Mouse (Mus musculus) adrenal gland, adult 2 months (tissue): ENCODE results near the gene Plekha7. TPM values are rescaled to one million over a fixed set of nuclear protein-coding genes. Genes with fewer than 3 reads are reported as not detected.
"Not testable (repeated sequence)": the region's sequence is repeated elsewhere in the genome, so short reads cannot be mapped to it uniquely, and the experiment has no call there.

Experiments used
- DNase-seq: peaks from one replicate; pipeline ENCODE4 v3.0.0; 2021
- polyA plus RNA-seq: library from polyadenylated mRNA; depleted of rRNA; stranded (reverse); fragments of >200 nt; gene quantifications from 2 replicates; pipeline ENCODE4 v1.2.3, GENCODE M21; 2012
- total RNA-seq, 2 experiments: library from RNA; stranded (reverse); gene quantifications; 2 replicates each; pipeline ENCODE4 v1.2.3; 2021

The Plekha7 gene
- total and polyA plus RNA-seq, 3 experiments: 10.2 to 22.1 (median 20.7) TPM

DNA sequence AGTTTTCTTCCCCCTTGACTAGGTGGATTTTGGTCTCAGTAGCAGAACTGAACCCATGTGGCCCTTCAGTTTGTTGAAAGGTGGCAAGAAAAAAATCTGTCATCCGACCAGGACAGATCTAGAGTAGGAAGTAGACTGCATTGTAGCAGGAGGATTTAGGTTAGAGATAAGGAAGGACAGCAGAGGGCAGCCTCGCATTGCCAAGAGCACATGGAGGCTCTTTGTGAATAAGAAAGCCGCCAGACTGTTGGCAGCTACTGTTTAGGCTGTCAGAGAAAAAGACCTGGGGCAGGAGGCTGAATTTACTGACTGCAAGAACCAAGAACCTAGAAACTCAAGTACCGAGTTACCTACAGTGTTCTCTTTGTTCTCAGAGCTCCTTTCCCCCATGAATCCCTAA is 176.8 kb downstream of the Plekha7 start:
- DNase-seq: peak; percentile 38

DNA sequence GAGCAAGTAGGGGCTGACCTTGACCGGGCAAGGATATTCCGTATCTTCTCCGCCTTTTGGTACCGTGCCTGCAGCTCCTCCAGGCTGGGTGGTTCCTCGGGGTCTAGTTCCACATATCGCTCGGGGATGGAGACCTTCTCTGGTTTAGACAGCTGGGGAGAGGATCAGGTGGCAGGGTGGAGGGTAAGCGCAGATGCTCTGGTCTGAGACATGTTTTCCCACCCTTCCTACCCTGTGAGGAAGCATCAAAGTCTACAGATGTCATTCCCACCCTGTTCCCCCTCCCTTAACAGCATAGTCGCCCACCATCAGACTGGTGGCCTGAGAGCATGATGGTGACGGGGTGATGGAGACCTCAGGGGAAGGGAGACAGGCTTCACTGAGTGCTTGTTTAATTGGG is 178.8 kb downstream of the Plekha7 start:
- no peak for DNase-seq

DNA sequence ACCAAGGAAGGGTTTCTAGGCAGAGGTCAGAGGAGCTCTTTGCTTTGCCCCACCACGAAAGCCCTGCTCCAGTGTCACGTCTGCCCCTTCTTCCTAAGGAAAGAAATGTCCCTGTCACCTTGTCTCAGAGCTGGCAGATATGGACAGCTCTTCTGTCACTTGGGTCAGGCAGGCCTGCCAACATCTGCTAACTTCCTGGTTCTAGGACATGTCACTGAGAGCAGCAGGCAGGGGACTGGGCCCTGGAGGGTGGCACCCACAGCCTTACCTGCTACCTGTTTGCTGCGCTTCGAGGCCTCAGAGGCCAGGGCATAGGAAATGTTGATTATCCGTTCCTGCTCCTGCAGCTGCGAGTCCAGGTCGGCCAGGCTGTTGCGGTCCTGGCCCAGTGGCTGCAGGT is 179.9 kb downstream of the Plekha7 start:
- no peak for DNase-seq

DNA sequence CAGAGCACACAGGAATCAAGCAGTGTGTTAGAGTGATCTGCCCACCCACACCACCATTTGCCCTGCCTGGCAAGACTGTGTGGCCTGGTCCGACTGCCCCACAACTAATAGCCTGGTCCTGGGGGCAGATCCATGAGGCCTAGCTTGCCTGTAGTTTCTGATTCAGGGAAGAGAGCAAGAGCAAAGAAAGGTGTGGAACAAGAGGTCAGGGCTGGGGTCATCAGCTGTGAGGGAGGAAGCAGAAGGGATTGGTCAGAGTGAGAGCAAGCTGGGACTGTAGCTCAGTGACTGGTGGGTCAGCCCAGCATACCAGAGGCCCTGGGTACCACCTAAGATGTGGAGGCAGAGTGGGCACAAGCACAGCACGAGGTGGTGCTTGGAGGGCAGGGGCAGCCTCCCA is 181.1 kb downstream of the Plekha7 start:
- no peak for DNase-seq

DNA sequence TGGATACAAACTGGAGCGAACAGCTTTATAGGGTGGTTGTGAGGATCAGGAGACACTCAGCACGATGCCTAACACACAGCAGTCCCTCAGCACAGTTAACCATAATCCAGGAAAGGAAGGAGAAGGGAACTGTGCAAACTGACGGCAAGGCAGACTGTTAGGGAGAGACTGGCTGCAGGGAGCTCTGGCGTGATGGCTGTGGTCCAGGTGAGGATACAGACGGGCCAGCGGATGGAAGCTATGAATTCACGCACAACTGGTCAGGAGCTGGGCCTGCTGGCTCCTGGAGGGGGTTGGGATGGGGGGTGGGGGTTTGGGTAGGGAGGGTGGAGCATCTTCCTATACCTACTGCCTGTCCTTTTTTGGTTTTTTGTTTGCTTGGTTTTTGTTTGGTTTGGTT is 182.5 kb downstream of the Plekha7 start:
- DNase-seq: no peak

DNA sequence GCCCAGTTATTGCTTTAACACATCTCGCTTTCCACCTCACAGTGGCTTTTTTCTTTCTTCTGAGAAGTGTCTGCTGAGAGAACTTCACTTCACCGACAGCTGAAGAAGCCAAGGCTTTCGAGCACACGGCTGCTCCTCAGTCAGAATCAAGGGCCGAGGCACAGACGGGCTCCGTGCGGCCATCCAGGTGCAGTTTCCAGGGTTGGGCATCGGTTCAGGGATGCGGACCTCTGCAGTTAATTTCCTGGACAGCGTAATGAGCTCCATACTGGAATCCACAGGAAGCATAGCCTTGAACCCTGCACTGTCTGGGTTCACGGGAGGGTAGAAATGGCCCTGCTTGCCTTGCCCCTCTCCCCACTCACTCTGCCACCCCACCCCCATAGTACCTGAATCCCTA is 184.1 kb downstream of the Plekha7 start:
- no peak for DNase-seq

DNA sequence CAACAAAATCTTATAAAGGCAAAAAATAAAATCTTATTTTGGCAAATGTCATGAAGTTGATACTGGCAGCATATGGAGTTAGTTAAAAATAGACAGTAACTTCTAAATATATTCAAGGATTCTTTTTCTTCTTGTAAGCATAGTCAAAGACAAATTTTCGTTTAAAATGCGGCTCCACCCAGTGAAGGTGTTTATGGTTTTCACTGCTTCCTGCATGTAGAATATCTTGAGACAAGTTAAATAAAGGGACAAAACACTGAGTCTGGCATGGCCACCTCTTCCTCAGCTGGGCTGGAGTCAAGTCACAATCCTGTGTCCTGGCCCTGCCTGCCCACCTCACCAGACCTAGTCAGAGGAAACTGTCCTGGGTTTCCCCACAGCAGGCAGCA is 184.6 kb downstream of the Plekha7 start:
- DNase-seq: no peak

DNA sequence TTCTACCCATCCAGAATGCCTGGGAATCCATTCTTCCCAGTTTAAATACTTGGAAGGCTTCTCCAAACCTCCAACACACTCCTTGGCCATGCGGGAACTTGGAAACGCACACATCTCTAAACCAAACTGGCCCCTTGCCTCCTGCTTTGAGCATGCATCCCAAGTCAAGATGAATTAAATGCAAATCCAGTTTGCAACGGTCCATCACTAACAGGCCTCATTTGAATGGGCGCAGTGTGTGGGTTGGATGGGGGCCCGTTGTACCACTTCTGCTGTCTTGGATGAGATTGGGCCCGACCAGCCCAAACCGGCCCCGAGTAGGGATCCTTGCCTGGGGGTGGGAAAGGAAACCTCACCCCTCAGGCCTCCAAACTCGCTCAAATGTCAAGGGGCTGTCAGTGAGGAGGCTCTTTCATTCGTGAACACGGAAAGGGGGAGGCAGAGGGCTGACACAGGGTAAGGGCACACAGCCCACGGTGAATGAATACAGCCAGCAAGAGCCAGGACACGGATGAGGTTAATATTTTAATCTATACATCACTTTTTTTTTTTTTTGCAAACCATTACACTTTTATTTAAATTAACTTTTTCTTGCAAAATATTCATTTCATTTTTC is 185.1 kb downstream of the Plekha7 start:
- no peak for DNase-seq

DNA sequence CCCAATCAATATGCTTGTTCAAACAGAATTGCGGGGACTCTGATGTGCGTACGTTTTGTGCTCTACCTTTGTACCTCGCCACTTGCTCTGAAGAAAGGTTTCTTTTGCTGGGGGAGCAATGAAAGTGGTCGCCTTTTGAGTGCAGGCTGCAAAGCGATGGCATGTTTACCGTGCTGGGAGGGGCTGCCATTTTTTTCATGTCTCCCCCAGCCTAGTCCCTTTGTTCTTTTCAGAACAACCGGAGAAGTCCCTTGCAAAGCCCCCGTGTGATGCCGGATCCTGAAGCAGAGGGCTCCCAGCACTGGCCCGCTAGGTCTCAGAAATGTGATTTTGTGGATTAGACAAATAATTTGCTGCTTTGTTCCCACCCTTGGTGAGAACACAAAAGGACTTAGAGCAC is 187.0 kb downstream of the Plekha7 start:
- DNase-seq: no peak

DNA sequence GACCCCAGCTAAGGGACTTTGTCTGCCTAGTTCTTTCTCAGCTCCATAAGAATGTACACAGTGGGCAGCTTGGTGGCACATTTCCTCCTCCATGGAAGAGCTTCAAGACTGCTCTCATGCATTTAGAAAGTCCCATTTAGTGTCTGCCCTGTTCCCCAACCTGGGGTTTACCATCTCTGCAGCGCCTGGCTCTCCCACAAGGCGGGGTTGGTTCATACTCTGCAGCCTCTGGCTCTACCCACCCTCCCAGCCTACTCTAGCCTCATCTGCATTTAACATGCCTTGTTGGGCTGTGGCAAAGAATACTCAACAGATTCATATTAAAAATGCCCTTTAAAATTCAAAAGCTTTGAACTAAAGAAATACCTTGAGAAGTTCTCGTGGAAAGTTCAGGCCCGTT is 187.4 kb downstream of the Plekha7 start:
- no peak for DNase-seq

DNA sequence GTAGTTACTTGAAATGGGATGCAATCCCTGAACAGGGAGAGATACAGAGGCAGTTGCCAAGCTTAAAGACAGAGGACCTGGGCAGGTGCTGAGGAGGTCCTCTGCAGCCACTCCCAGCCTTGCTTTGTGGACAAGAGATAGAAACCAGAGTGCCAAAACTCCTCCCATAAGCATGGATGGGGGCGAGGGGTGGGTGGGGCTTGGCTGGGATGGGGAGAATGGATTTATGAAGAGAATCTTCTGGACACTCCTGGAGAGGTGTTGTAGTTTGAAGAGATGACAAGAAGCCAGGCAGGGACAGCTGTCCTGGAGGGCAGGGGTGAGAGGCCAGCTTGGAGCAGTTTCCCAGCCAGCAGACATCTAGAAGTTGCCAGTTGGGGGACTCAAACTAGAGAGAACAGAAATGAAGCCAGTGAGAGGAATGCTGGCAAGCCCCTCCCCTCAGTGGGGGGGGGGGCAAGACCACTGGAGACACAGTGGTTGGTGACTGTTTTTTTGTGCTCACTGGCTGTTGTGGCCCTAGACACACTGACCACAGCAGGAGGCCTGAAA is 188.8 kb downstream of the Plekha7 start:
- no peak for DNase-seq

DNA sequence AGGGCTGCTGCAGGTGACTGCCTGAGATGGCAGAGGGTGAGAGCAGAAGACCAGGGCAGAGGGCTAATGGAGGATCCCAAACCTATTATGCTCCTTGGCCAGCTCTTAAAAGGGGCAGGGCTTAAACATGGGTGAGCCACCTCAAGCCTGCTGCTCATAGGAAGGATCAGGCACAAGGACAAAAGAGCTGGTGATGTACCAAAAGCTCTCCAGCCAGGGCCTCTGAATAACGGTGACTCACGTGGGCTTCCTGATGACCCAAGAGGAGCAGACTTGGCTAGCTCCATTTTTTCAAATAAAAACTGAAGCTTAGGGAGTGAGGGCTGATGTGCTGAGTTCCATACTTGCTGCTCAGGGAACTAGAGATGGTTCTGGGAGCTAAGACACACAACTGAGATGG is 192.2 kb downstream of the Plekha7 start:
- DNase-seq: peak; percentile 82

DNA sequence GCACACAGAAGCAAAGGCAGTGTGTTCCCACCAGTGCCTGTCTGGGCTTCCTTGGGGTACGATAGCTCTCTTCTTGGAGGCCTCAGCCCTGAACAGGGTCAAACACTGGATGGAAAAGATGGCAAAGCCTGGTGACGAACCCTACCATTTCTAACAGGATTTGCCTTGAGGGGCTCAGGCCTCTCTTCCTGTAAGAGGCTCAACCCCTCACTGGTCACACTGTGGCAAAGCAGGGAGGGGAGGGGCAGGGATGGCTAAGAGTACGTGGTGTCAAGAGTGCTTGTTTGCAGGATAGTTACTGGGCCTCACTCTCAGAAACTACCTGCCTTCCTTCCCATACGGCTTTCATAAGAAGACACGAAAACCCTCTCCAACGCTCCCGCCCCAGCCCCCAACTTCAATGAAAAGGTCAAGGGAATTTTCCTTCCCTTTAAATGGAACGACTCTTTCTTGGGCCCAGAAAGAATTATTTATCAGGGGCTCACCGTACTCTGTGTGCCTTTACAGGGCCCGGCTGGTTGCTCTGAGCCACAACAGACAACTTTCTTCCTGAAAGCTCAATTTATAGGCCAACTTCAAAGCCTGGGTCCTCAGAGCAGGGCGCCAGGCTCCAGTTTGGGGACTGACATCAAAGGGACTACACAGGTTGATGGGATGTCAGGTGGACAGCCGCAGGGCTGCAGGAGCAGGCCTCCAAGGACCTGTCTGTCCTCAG is 192.8 kb downstream of the Plekha7 start:
- DNase-seq: peak; percentile 49

DNA sequence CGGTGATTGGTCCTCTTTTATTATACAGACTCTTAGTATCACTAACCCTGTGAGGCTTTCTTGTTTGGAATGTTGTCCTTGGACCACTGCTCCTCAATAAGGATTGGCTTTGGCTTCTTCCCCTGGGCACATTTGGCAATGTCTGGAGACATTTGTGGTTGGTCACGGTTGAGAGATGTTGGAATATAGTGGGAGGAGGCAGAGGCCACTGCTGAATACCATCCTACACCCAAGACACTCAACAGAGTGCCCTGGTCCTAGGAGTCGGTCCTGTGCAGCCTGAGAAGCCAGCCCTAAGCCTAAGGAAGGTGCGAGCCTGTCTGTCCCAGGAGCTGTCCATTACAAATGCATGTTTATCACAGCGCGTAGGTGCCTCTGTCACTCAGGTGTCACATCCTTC is 196.6 kb downstream of the Plekha7 start:
- no peak for DNase-seq

DNA sequence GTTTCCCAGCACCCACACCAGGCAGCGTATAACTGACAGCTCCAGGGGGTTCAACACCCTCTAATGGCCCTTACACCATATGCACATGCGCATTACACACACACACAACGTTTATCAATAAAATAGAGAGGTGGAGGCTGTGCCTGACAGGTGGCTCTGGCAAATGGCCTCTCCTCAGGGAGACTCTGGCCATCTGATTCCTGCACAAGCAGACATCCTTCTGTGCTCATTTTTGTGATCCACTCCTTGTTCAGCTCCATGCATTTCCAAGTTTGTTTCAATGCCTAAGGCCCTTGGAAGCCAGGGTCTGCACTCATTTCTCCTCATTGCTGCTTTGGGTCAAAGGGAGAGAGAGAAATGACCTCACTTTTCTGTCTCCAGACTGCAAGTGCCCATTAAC is 197.5 kb downstream of the Plekha7 start:
- DNase-seq: no peak

DNA sequence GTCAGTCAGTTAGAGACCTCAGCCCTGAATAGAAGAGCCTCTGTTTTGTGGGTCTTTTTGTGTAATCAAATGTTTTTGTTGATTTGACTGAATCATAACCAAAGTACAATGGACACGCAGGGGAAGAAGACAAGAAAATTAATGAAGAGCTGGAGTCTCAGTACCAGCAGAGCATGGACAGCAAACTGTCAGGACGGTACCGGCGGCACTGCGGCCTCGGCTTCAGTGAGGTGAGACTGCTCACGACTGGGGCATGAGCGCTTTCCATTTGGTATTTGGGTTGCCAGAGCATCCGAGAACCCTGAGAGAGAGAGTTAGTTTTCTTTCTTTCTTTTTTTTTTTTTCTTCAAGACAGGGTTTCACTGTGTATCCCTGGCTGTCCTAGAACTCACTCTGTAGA is 205.1 kb downstream of the Plekha7 start:
- no peak for DNase-seq

DNA sequence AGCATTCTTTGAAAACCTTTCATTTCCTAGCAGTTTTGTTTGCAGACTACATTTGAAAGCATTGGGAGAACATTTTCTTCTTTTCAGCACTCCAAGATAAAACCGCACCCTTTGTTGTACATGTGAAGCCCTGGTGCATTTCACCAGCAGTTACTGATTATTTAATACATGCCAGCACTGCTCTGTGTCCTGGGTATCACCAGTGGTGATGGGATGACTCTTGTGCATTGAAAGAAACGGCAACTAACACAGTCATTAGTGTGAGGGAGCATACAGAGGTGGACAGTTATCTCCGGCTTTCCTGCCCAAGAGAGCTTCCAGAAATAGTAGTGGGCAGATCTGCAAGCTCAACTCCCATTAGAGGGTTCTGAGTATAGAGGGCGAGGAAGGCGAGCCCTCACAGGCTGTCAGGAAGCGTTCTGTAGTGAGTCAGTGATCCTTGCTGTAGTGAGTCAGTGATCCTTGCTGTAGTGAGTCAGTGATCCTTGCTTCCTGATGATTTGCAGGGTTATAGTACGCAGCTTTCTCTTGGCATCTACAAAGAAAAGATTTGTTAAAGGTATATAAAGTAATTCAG is 208.1 kb downstream of the Plekha7 start:
- peak; percentile 78 for DNase-seq

DNA sequence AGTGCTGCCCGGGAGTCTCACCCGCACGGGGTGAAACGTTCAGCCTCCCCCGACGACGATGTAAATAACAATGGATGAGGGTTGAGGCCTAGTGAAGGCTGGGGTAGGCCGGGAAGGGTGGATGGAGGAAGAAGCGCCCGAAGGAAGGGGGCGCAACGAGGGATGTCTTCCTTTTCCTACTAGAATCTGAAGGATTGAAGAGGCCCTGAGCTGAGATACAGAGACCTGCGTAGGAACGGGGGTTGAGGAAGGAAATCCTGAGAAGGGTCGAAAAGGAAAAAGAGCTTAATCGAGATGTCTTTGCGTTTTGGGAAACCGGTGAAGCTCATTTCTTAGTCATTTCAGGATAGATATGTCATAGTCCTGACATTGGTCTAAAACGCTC is 214.7 kb downstream of the Plekha7 start:
- no peak for DNase-seq

DNA sequence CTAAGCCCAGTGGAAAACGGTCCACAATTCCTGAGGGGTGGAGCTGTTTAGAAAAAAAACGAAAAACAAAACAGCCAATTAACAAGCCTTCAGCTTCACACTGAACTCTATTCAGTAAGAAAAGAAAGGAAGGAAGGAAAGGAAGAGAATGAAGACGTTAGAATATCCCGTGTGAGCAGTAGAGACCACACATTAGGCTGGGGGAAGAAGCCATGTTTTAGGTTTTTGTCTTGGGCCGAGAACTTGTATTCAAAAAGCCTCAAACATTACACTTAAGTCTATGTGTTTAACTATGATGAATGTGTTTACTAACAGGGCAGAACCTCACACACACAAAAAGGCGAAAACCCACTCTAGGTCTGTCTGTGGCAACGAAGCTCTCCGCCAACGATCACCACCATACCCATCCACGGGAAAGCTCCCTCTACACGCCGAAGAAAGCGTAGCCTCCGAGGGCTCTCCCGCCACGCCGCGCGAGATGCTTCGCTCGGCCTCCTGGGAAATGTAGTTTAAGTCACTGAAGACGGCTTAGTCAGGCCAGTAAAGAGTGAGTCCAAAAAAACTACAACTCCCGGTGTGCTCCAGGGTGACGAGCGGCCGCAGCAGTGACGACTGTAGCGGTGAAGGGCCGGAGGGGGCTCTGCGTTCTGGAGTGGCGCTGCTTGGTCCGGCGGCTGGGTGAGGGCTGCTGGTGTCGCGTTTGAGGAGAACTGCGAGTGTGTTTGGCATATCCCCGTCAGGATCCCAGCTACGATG is 215.3 kb downstream of the Plekha7 start:
- DNase-seq: peak; percentile 96

DNA sequence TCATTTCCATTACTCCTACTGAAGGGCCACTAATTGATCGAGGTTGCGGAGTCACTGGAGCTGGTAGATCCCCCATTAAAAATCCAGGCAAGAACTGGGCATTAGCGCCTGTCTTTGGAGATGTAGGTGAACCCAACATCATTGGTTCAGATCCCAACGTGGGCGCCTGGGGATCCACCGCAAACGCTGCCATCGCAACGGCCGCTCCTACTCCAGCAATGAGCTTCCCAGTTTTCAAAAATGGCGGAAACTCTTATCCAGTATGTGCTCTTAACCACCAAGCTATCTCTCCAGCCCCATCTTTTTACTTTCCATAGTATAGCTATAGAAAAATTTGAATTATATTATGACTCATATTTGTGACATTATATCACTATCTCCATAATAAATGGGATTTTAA is 223.8 kb downstream of the Plekha7 start, which contains the start of gene Gm4353:
TSS of gene Gm4353 (minus strand) at position 270 of the 400 bp plus-strand sequence.
- not testable (repeated sequence) for DNase-seq
